30 mouse cellular contexts compared by ENCODE assay signal in genomic region chr14:122691555-122691954, GRCm38 (mm10).
DNase-seq lines count a peak whose midpoint lies in the region; ATAC-seq lines count a peak whose summit lies in the region.
"Had no signal": no experiment of that assay in that cellular context is flagged by ENCODE, and none has a peak within 500 bp of the region (broad histone marks: within the 10 kb centered on the region; RNA-seq: fewer than 3 reads in every experiment).

No protein-coding gene starts in this region.

- H3K9me3 ChIP-seq in liver, embryonic 12.5 days (replicated peaks) = no peaks in the 10 kb centered on the region
- no peaks in the 10 kb centered on the region for H3K9me3 ChIP-seq in liver, embryonic 11.5 days (ENCODE audit: control insufficient read depth, low read length)
- H3K9me3 ChIP-seq in liver, embryonic 16.5 days (replicated peaks; ENCODE audit: control insufficient read depth, low read length) = no peaks in the 10 kb centered on the region
- H3K9me3 ChIP-seq: embryonic facial prominence, embryonic 13.5 days; forebrain, embryonic 12.5 days; heart, embryonic 10.5 days; heart, embryonic 15.5 days; intestine, embryonic 15.5 days; lung, embryonic 15.5 days; midbrain, embryonic 15.5 days; neural tube, embryonic 15.5 days had no signal

- H3K27me3 ChIP-seq in liver, embryonic 12.5 days (replicated peaks) = no peaks in the 10 kb centered on the region
- H3K27me3 ChIP-seq in liver, embryonic 11.5 days (replicated peaks; ENCODE audit: control insufficient read depth, insufficient read depth, low read length) = no peaks in the 10 kb centered on the region
- no peaks in the 10 kb centered on the region for H3K27me3 ChIP-seq in liver, embryonic 16.5 days (ENCODE audit: control insufficient read depth, insufficient read depth, low read depth, low read length)
- H3K27me3 ChIP-seq: embryonic facial prominence, embryonic 13.5 days; forebrain, embryonic 12.5 days; heart, embryonic 15.5 days; intestine, embryonic 15.5 days; lung, embryonic 15.5 days; midbrain, embryonic 15.5 days; neural tube, embryonic 15.5 days had no signal

- no peak overlapping the region for H3K27ac ChIP-seq in liver, embryonic 12.5 days
- no peak overlapping the region for H3K27ac ChIP-seq in liver, embryonic 11.5 days (ENCODE audit: low read depth, low read length)
- no peak overlapping the region for H3K27ac ChIP-seq in liver, embryonic 16.5 days (ENCODE audit: low read length)
- H3K27ac ChIP-seq: embryonic facial prominence, embryonic 13.5 days; forebrain, embryonic 12.5 days; heart, embryonic 10.5 days; heart, embryonic 15.5 days; intestine, embryonic 15.5 days; layer of hippocampus, adult 2 months; lung, embryonic 15.5 days; midbrain, embryonic 15.5 days; neural tube, embryonic 15.5 days had no signal

- ATAC-seq in liver, embryonic 12.5 days = peak; percentile 65
- no peak; the same call in 1 of the 2 replicates for ATAC-seq in liver, embryonic 11.5 days (replicated peaks; ENCODE audit: low FRiP score)
- ATAC-seq in erythroid progenitor cell, adult 5-6 weeks (replicated peaks; ENCODE audit: low FRiP score, poor library complexity, severe bottlenecking) = 0 out of 2 replicates have a peak, but pooled peaks have one; percentile 46
- ATAC-seq in liver, embryonic 16.5 days (ENCODE audit: low read depth) = peak; percentile 59
- ATAC-seq: hindbrain, embryonic 16.5 days; intestine, embryonic 15.5 days; midbrain, embryonic 15.5 days had no signal

- no peaks in the 10 kb centered on the region for H3K36me3 ChIP-seq in liver, embryonic 12.5 days
- no peaks in the 10 kb centered on the region for H3K36me3 ChIP-seq in liver, embryonic 11.5 days (ENCODE audit: control insufficient read depth, insufficient read depth, low read length)
- no peaks in the 10 kb centered on the region for H3K36me3 ChIP-seq in liver, embryonic 16.5 days (ENCODE audit: control insufficient read depth, insufficient read depth)
- H3K36me3 ChIP-seq: embryonic facial prominence, embryonic 13.5 days; heart, embryonic 10.5 days; heart, embryonic 15.5 days; intestine, embryonic 15.5 days; lung, embryonic 15.5 days; midbrain, embryonic 15.5 days had no signal

- H3K9ac ChIP-seq in liver, embryonic 12.5 days = no peak overlapping the region
- H3K9ac ChIP-seq in liver, embryonic 11.5 days (ENCODE audit: low read depth, low read length) = no peak overlapping the region
- no peak overlapping the region for H3K9ac ChIP-seq in liver, embryonic 16.5 days (ENCODE audit: low read depth, low read length)
- H3K9ac ChIP-seq: embryonic facial prominence, embryonic 13.5 days; forebrain, embryonic 12.5 days; heart, embryonic 15.5 days; intestine, embryonic 15.5 days; lung, embryonic 15.5 days; midbrain, embryonic 15.5 days; neural tube, embryonic 15.5 days had no signal

- H3K4me1 ChIP-seq in liver, embryonic 12.5 days = peaks cover 4% of the 10 kb centered on the region; the same call in 1 of the 2 replicates
- no peaks in the 10 kb centered on the region for H3K4me1 ChIP-seq in liver, embryonic 11.5 days (replicated peaks; ENCODE audit: control insufficient read depth, insufficient read depth, low read length)
- no peaks in the 10 kb centered on the region for H3K4me1 ChIP-seq in liver, embryonic 16.5 days (ENCODE audit: control insufficient read depth, low read depth, low read length)
- H3K4me1 ChIP-seq: heart, embryonic 10.5 days; intestine, embryonic 15.5 days; midbrain, embryonic 15.5 days; neural tube, embryonic 15.5 days had no signal

- 71% methylated on average over 1 of the region's 1 CpGs for WGBS in liver, embryonic 12.5 days (ENCODE audit: insufficient replicate concordance)
- 89% methylated on average over 1 of the region's 1 CpGs for WGBS in liver, embryonic 11.5 days
- 75% methylated on average over 1 of the region's 1 CpGs for WGBS in liver, embryonic 16.5 days (ENCODE audit: insufficient replicate concordance)

- no peak for DNase-seq in liver, embryonic 11.5 days (ENCODE audit: low spot score)
- DNase-seq in cerebellum, postnatal 25 days = no peak
- DNase-seq in cerebellum, postnatal 14 days = no peak
- DNase-seq in thymus, postnatal 36 days = no peak
- DNase-seq: adrenal gland, adult 2 months; adrenal gland, postnatal 36 days; cerebellum, adult 2 months; cerebellum, postnatal 36 days; embryo, embryonic 11 days; gastrocnemius, postnatal 14 days; heart, adult 11 months; kidney, adult 2 months; kidney, postnatal 36 days; left cerebral cortex, postnatal 4 days; retina, postnatal 1 day; right cerebral cortex, postnatal 14 days had no signal

- no peak overlapping the region for H3K4me3 ChIP-seq in liver, embryonic 12.5 days
- H3K4me3 ChIP-seq in liver, embryonic 11.5 days (ENCODE audit: low read depth, low read length) = no peak overlapping the region
- no peak overlapping the region for H3K4me3 ChIP-seq in liver, embryonic 16.5 days (ENCODE audit: low read depth, low read length)
- H3K4me3 ChIP-seq: embryonic facial prominence, embryonic 13.5 days; erythroblast, embryonic 14.5 days; forebrain, embryonic 12.5 days; heart, embryonic 10.5 days; heart, embryonic 15.5 days; intestine, embryonic 15.5 days; layer of hippocampus, adult 2 months; lung, embryonic 15.5 days; midbrain, embryonic 15.5 days; neural tube, embryonic 15.5 days had no signal

- no peak overlapping the region for H3K4me2 ChIP-seq in liver, embryonic 12.5 days
- H3K4me2 ChIP-seq in liver, embryonic 11.5 days = no peak overlapping the region
- H3K4me2 ChIP-seq in liver, embryonic 16.5 days (ENCODE audit: low read depth, low read length) = no peak overlapping the region
- H3K4me2 ChIP-seq: embryonic facial prominence, embryonic 13.5 days; forebrain, embryonic 12.5 days; heart, embryonic 15.5 days; intestine, embryonic 15.5 days; lung, embryonic 15.5 days; midbrain, embryonic 15.5 days; neural tube, embryonic 15.5 days had no signal
